Mouse (Mus musculus) lung, adult 2 months (tissue): ENCODE measurements at regions not wholly inside any gene's neighbourhood (a gene's known extent, or its start where the extent isn't known, plus 50 kb on each side); places are given as distances from the start of the nearest gene placed in this dataset.

Experiments used
- DNase-seq: peaks from one replicate; pipeline ENCODE4 v3.0.0; 2022
- H3K4me1 ChIP-seq: fragments of 200-500 bp; 2 replicates; pipeline ENCODE4 v1.6.1; 2011; ENCODE audit warnings: low read length; ENCODE audit not compliant: control insufficient read depth, insufficient read depth
- H3K4me3 ChIP-seq: fragments of 200-500 bp; replicated peaks from 2 replicates; pipeline ENCODE3; 2011; ENCODE audit warnings: low read depth, mild to moderate bottlenecking, control low read depth, low read length; ENCODE audit errors: extremely low read depth
- CTCF ChIP-seq: fragments of 200-500 bp; IDR thresholded peaks from 2 replicates; pipeline ENCODE4 v1.5.1; 2011; ENCODE audit warnings: mild to moderate bottlenecking, low read length, control low read depth; ENCODE audit not compliant: insufficient read depth
- POLR2A ChIP-seq: fragments of 200-500 bp; IDR thresholded peaks from 2 replicates; pipeline ENCODE4 v1.6.1; 2011; ENCODE audit warnings: low read depth, mild to moderate bottlenecking, control low read depth, low read length, borderline replicate concordance; ENCODE audit errors: extremely low read depth
- WGBS: fragments of 180-500 bp; shearing (Covaris S2); methylation state at CpG from one replicate; pipeline ENCODE4 v1.1.7; 2018; 5-methylcytosine and 5-hydroxymethylcytosine counted together

DNA sequence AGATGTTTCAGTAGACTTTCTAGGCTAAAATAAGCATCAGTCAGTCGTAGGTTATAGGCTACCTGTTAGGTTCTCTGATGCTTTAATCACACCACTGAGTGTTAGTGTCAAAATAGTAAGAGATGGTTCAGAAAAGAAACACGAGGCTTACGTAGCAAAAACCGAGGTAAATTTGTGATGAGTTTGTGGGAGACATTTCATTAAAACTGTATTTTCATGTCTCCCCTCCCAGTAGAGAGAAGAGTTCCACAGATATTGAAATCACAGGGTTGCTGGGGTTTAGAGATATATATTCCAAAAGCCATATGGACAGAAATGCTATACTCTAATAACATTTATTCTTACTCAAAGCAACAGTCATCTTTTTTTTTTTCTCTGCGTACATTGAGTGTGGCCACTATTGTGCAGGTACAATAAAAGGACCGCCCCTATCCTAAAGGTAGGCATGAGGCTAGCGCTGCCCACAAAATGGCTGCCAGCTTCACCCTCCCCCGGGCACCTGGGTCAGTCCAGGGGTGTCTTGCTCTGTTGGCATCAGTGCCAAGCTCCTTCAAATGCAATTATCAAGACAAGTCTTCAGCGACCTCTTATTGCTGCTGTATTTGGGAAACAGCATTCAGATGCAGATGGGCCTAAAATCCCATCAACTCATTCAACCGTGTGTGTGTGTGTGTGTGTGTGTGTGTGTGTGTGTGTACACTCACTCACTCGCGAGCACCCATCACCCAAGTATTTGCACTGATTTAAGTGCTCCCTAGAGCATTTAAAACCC, 147.4 kb upstream of the Lef1 start:
- no peak overlapping the region for H3K4me3 ChIP-seq
- 72% methylated on average over 12 of the region's 12 CpGs for WGBS
- DNase-seq: no peak
- TF ChIP-seq POLR2A: no peak
- no peak for TF ChIP-seq CTCF
- no peaks in the 10 kb centered on the region for H3K4me1 ChIP-seq

DNA sequence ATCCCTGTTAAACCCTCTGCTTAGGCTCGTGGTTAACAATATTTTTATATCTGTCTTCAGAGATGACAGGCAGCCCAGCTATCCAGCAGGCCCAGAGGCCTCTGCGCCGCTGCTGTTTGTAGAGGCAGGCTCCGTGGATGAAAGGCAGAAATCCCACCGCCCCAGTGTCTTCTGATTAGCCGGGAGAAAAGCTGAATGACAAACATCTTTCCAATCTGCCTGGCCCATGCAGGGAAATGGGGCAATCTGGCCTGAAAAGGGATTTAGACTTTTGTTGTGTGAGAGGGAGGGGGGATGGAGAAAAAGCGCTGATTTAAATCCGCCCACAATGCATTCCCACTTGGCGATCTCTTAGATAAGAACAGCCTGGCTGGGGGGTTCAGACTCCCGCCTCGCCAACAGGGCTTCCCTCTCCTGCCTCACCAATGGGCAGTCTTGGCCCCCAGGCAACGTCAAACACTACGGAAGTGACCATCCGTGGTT, 148.1 kb upstream of the Lef1 start:
- 69% methylated on average over 14 of the region's 14 CpGs for WGBS
- Histone ChIP-seq H3K4me3 (no peak overlapping the region), H3K4me1 (no peaks in the 10 kb centered on the region)
- DNase-seq: no peak
- TF ChIP-seq CTCF (no peak), POLR2A (no peak)

- TF ChIP-seq POLR2A (no peak), CTCF (no peak)
- Histone ChIP-seq H3K4me1 (no peaks in the 10 kb centered on the region), H3K4me3 (no peak overlapping the region)
- WGBS: 75% methylated on average over 6 of the region's 6 CpGs
- no peak for DNase-seq
Measured at GRCm38 (mm10) chr3:130961704-130962103, 148.6 kb upstream of the Lef1 start.

- DNase-seq: no peak
- 56% methylated on average over 4 of the region's 4 CpGs for WGBS
- TF ChIP-seq CTCF: no peak
- no peak for TF ChIP-seq POLR2A
- no peaks in the 10 kb centered on the region for H3K4me1 ChIP-seq
- no peak overlapping the region for H3K4me3 ChIP-seq
Measured at GRCm38 (mm10) chr3:130955958-130956357, 154.3 kb upstream of the Lef1 start.

- Histone ChIP-seq H3K4me3 (no peak overlapping the region), H3K4me1 (no peaks in the 10 kb centered on the region)
- WGBS: 69% methylated on average over 2 of the region's 2 CpGs
- DNase-seq: no peak
- no peak for TF ChIP-seq POLR2A
- TF ChIP-seq CTCF: no peak
Measured at GRCm38 (mm10) chr3:130951381-130951780, 158.9 kb upstream of the Lef1 start.

GRCm38 (mm10) chr3:130950872-130951271, 159.4 kb upstream of the Lef1 start:
- DNase-seq: no peak
- TF ChIP-seq POLR2A (no peak), CTCF (no peak)
- H3K4me3 ChIP-seq: no peak overlapping the region
- 59% methylated on average over 6 of the region's 6 CpGs for WGBS
- H3K4me1 ChIP-seq: no peaks in the 10 kb centered on the region

DNA sequence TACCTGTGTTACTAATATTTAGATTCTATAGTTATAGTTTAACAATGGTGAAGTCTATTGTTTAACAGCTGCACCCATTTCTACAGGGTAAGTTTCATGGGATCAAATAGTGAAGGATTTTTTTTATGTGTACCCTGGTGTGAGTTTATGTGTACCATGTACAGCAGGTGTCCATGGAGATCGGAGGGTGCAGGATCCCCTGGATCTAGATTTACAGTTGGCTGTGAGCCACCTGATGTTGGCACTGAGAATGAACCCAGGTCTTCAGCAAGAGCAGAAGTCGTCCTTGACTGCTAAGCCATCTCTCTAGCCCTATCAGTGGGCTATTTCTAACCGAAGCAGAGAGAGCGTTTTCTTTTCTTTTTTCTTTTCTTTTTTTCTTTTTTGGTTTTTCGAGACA, 162.4 kb upstream of the Lef1 start:
- TF ChIP-seq CTCF (no peak), POLR2A (no peak)
- Histone ChIP-seq H3K4me3 (no peak overlapping the region), H3K4me1 (no peaks in the 10 kb centered on the region; the same call in none of the 2 replicates)
- no peak for DNase-seq
- WGBS: 81% methylated on average over 5 of the region's 5 CpGs

DNA sequence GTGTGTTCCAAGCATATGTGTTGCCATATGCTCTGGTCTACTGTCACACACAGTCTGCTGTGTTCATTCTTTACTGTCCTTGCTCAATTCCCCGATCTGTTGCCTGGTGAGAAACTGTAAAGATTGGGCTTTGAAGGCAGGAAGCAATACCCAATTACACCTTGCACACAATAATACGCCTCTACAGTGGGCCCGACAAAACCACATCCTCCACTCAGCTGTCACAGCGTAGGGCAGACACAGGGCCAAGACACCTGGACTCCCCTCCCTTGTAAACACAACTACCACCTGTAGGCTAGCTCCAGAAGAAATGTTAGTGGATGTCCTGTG, 163.0 kb upstream of the Lef1 start:
- 74% methylated on average over 4 of the region's 4 CpGs for WGBS
- no peak overlapping the region for H3K4me3 ChIP-seq
- no peak for DNase-seq
- H3K4me1 ChIP-seq: no peaks in the 10 kb centered on the region; the same call in none of the 2 replicates
- TF ChIP-seq POLR2A: no peak
- no peak for TF ChIP-seq CTCF

DNA sequence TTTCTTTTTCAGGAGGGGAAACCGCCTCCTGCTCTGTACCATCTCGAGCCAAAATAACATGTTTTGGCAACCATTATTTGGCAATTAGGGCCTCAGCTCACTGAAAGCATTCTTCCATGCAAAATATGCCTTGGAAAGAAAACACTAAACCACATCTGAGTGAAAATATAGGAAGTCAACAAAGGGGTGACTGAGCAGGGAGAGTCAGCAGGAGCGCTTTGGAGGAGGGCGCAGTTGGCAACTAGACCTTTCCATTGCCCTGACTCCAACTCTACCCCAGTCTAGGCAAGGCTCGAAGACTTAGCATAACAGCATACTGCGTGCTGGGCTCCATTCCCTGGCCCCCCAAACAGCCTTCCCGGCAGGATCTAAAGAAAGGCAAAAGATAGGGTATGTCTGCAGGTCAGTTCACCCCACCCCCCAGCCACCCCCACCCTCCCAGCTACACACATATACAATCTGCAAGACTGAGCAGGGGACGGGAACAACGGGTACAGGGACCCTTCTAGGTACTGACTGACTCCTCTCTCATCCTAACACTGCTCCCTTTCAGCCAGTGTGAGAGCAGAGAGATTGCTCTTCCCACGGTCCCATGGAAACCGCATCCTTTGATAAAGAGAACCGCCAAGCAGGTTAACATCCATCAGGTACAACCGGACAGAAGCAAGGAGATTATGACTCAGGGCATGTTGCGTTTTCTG, 163.5 kb upstream of the Lef1 start:
- 78% methylated on average over 14 of the region's 14 CpGs for WGBS
- no peak for DNase-seq
- H3K4me3 ChIP-seq: no peak overlapping the region
- no peaks in the 10 kb centered on the region; the same call in none of the 2 replicates for H3K4me1 ChIP-seq
- no peak for TF ChIP-seq POLR2A
- TF ChIP-seq CTCF: no peak
